Comparison of ENCODE assay signal across 8 mouse cellular contexts in the genomic region with DNA sequence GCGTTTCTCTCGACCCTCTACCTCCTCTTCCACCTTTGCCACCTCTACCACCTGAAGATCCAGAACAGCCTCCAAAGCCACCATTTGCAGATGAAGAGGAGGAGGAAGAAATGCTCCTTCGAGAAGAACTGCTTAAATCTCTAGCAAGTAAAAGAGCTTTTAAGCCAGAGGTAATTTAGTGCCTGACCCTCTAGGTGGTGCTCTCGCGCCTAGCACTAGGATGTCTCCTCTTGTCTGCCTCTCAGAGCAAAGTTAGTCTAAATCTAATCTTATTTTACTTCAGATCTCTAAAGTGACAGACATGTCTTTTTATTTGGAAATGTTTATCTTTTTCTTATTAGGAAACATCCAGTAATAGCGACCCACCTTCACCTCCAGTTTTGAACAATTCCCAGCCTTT. TPM values are rescaled to one million over a fixed set of nuclear protein-coding genes. Genes with fewer than 3 reads are reported as not detected.
A peak's percentile ranks its signal among the peaks of the same experiment; 100 is the strongest.
DNase-seq lines count a peak whose midpoint lies in the region; ATAC-seq lines count a peak whose summit lies in the region.

No protein-coding gene starts in this region.

- no peak overlapping the region for H3K4me3 ChIP-seq in liver, embryonic 11.5 days (ENCODE audit: low read depth, low read length)
- H3K4me3 ChIP-seq in neural tube, embryonic 11.5 days (ENCODE audit: low read depth, low read length), result no peak overlapping the region

- H3K4me2 ChIP-seq in liver, embryonic 11.5 days, result no peak overlapping the region
- no peak overlapping the region for H3K4me2 ChIP-seq in neural tube, embryonic 11.5 days (ENCODE audit: low read depth)

- WGBS in liver, embryonic 11.5 days, result 75% methylated on average over 6 of the region's 6 CpGs
- WGBS in neural tube, embryonic 11.5 days, result 75% methylated on average over 6 of the region's 6 CpGs

- H3K27me3 ChIP-seq in liver, embryonic 11.5 days (replicated peaks; ENCODE audit: control insufficient read depth, insufficient read depth, low read length), result no peaks in the 10 kb centered on the region
- no peaks in the 10 kb centered on the region for H3K27me3 ChIP-seq in neural tube, embryonic 11.5 days (ENCODE audit: control insufficient read depth, insufficient read depth, low read length)

- H3K9ac ChIP-seq in liver, embryonic 11.5 days (ENCODE audit: low read depth, low read length), result no peak overlapping the region
- no peak overlapping the region for H3K9ac ChIP-seq in neural tube, embryonic 11.5 days (ENCODE audit: low read length)

- intact Hi-C loops in heart, postnatal 36 days (cut with DNase I), result loop anchor here (2.0 kb wide), 2 partner anchors 14 to 210 kb away; no protein-coding TSS in a partner anchor

- DNase-seq in liver, result peak; percentile 59
- no peak for DNase-seq in liver, embryonic 11.5 days (ENCODE audit: low spot score)
- peak; percentile 37 to 39 for DNase-seq in adrenal gland, adult 18-20 months (ENCODE audit: low spot score in 2 of 2)
- DNase-seq in embryo, embryonic 11 days, result peak; percentile 73
- DNase-seq in heart, postnatal 36 days, result peak; percentile 42 to 52
- DNase-seq in left cerebral cortex, adult 8-10 months (ENCODE audit: low spot score in 2 of 2), result peak; percentile 8 to 18
- peak; percentile 69 for DNase-seq in neural tube, embryonic 11.5 days (ENCODE audit: low spot score)
- DNase-seq in thymus, postnatal 25 days, result peak; percentile 58

- no peak for ATAC-seq in liver, embryonic 11.5 days (replicated peaks; ENCODE audit: low FRiP score)
- no peak for ATAC-seq in neural tube, embryonic 11.5 days (ENCODE audit: insufficient read depth, low FRiP score, low TSS enrichment)

- H3K4me1 ChIP-seq in liver, embryonic 11.5 days (replicated peaks; ENCODE audit: control insufficient read depth, insufficient read depth, low read length), result no peaks in the 10 kb centered on the region
- H3K4me1 ChIP-seq in neural tube, embryonic 11.5 days (ENCODE audit: control insufficient read depth, insufficient read depth, low read length), result no peaks in the 10 kb centered on the region

- H3K36me3 ChIP-seq in liver, embryonic 11.5 days (ENCODE audit: control insufficient read depth, insufficient read depth, low read length), result peaks cover 40% of the 10 kb centered on the region
- peaks cover 12% of the 10 kb centered on the region for H3K36me3 ChIP-seq in neural tube, embryonic 11.5 days (ENCODE audit: control insufficient read depth, insufficient read depth, low read length)

- H3K27ac ChIP-seq in liver, embryonic 11.5 days (ENCODE audit: low read depth, low read length), result no peak overlapping the region
- H3K27ac ChIP-seq in neural tube, embryonic 11.5 days (ENCODE audit: low read depth, low read length), result no peak overlapping the region

- H3K9me3 ChIP-seq in liver, embryonic 11.5 days (ENCODE audit: control insufficient read depth, low read length), result no peaks in the 10 kb centered on the region
- H3K9me3 ChIP-seq in neural tube, embryonic 11.5 days (ENCODE audit: control insufficient read depth, low read length), result no peaks in the 10 kb centered on the region

RNA-seq across cellular contexts. Expression of a gene that starts 21.6 kb away (rescaled TPM):
- polyA plus RNA-seq in liver, embryonic 11.5 days (2014; fragmentation: Nextera tagmentation; extraction: Ambion mirVana), result 21.9 and 24.7 TPM in 2 replicates
- 10 to 100 TPM; 34.8 to 41.7 TPM for total RNA-seq in adrenal gland, adult 18-20 months (2021)
- total RNA-seq in heart, postnatal 36 days (2021), result 10 to 100 TPM; 11.5 to 15.3 TPM
- 10 to 100 TPM; 36.3 to 47.5 (median 45.2) TPM for total RNA-seq in left cerebral cortex, adult 8-10 months (2022)
- 25.5 and 27.1 TPM in 2 replicates for polyA plus RNA-seq in neural tube, embryonic 11.5 days (2014; fragmentation: Nextera tagmentation; extraction: Ambion mirVana)

RNA-seq across cellular contexts. Expression of a gene that starts 22.1 kb away (rescaled TPM):
- polyA plus RNA-seq in liver, embryonic 11.5 days (2014; fragmentation: Nextera tagmentation; extraction: Ambion mirVana), result 15.7 and 16.4 TPM in 2 replicates
- 10 to 100 TPM; 10.6 to 14.4 TPM for total RNA-seq in adrenal gland, adult 18-20 months (2021)
- total RNA-seq in heart, postnatal 36 days (2021), result 1 to 10 TPM; 6.0 to 8.2 TPM
- 10 to 100 TPM; 11.9 to 15.5 (median 13.8) TPM for total RNA-seq in left cerebral cortex, adult 8-10 months (2022)
- polyA plus RNA-seq in neural tube, embryonic 11.5 days (2014; fragmentation: Nextera tagmentation; extraction: Ambion mirVana), result 22.9 and 24.3 TPM in 2 replicates

RNA-seq across cellular contexts. Expression of a gene that starts 44.1 kb away (rescaled TPM):
- 21.2 and 22.8 TPM in 2 replicates for polyA plus RNA-seq in liver, embryonic 11.5 days (2014; fragmentation: Nextera tagmentation; extraction: Ambion mirVana)
- 10 to 100 TPM; 27.2 to 37.8 TPM for total RNA-seq in adrenal gland, adult 18-20 months (2021)
- total RNA-seq in heart, postnatal 36 days (2021), result 10 to 100 TPM; 11.6 to 15.5 TPM
- total RNA-seq in left cerebral cortex, adult 8-10 months (2022), result 10 to 100 TPM; 29.0 to 57.1 (median 37.9) TPM
- 36.7 and 39.7 TPM in 2 replicates for polyA plus RNA-seq in neural tube, embryonic 11.5 days (2014; fragmentation: Nextera tagmentation; extraction: Ambion mirVana)
